27 mouse cellular contexts compared by ENCODE assay signal in the genomic region with DNA sequence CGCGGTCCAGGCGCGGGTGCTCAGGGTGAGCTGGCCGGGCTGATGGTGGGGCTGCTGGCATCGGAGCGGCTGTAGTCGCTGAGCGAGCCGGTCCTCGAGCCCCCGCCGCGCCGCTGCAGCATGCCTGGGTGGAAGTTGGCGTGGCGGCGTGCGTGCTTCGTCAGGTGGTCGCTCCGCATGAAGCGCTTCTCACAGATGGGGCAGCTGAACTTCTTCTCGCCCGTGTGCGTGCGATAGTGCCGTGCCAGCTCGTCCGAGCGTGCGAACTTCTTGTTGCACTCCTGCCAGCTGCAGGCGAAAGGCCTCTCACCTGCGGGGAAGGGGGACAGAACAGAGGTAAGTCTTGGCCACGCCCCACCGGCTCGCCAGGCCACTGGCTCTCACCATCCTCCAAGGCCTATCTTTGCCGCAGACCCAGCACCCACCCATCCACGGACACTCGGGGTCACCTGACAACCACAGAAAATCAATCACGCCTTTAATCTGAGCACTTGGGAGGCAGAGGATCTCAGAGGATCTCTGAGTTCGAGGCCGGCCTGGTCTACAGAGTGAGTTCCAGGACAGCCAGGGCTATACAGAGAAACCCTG. TPM values are rescaled to one million over a fixed set of nuclear protein-coding genes. Genes with fewer than 3 reads are reported as not detected.
A peak's percentile ranks its signal among the peaks of the same experiment; 100 is the strongest.
DNase-seq lines count a peak whose midpoint lies in the region; TF ChIP-seq lines count a peak whose summit lies in the region.
"Had no signal": no experiment of that assay in that cellular context is flagged by ENCODE, and none has a peak within 500 bp of the region (broad histone marks: within the 10 kb centered on the region; RNA-seq: fewer than 3 reads in every experiment).

No protein-coding gene starts in this region.

- H3K4me3 ChIP-seq in ES-E14 (ENCODE audit: insufficient read depth in 1 of 2, low read depth in 1 of 2, low read length in 2 of 2, poor library complexity in 1 of 2, severe bottlenecking in 1 of 2) = peak overlapping the region; percentile 26 to 43; a peak in 3 of 4 replicates
- no peak overlapping the region for H3K4me3 ChIP-seq in forebrain, embryonic 10.5 days
- H3K4me3 ChIP-seq: forebrain, embryonic 12.5 days; heart, embryonic 15.5 days; hindbrain, embryonic 15.5 days; intestine, embryonic 15.5 days; midbrain, embryonic 15.5 days; neural tube, embryonic 15.5 days had no signal

- H3K9me3 ChIP-seq in ES-E14 (ENCODE audit: control insufficient read depth, insufficient read depth, low read depth, low read length) = no peaks in the 10 kb centered on the region
- H3K9me3 ChIP-seq in forebrain, embryonic 10.5 days = no peaks in the 10 kb centered on the region
- H3K9me3 ChIP-seq: forebrain, embryonic 12.5 days; heart, embryonic 15.5 days; hindbrain, embryonic 15.5 days; intestine, embryonic 15.5 days; midbrain, embryonic 15.5 days; neural tube, embryonic 15.5 days had no signal

- H3K4me1 ChIP-seq in ES-E14 (ENCODE audit: control insufficient read depth in 2 of 2, insufficient read depth in 2 of 2, low read length in 2 of 2, poor library complexity in 1 of 2) = peaks cover 13 to 50% of the 10 kb centered on the region in 2 experiments; a peak in 3 of 4 replicates
- peaks cover 27% of the 10 kb centered on the region for H3K4me1 ChIP-seq in forebrain, embryonic 10.5 days

- no peak overlapping the region for H3K27ac ChIP-seq in ES-E14 (ENCODE audit: insufficient read depth, low read depth, low read length, poor library complexity, severe bottlenecking)
- no peak overlapping the region for H3K27ac ChIP-seq in forebrain, embryonic 10.5 days
- H3K27ac ChIP-seq: forebrain, embryonic 12.5 days; heart, embryonic 15.5 days; hindbrain, embryonic 15.5 days; intestine, embryonic 15.5 days; midbrain, embryonic 15.5 days; neural tube, embryonic 15.5 days had no signal

- no peak overlapping the region; the same call in 1 of the 2 replicates for H3K9ac ChIP-seq in ES-E14 (ENCODE audit: insufficient read depth, low read depth, low read length, poor library complexity, severe bottlenecking)
- H3K9ac ChIP-seq: forebrain, embryonic 12.5 days; heart, embryonic 15.5 days; hindbrain, embryonic 15.5 days; intestine, embryonic 15.5 days; liver, postnatal 0 days; midbrain, embryonic 15.5 days; neural tube, embryonic 15.5 days had no signal

- 68% methylated on average over 43 of the region's 43 CpGs for WGBS in forebrain, embryonic 10.5 days

- H3K27me3 ChIP-seq in forebrain, embryonic 10.5 days (ENCODE audit: poor library complexity, severe bottlenecking) = no peaks in the 10 kb centered on the region
- H3K27me3 ChIP-seq: forebrain, embryonic 12.5 days; heart, embryonic 15.5 days; hindbrain, embryonic 15.5 days; intestine, embryonic 15.5 days; midbrain, embryonic 15.5 days; neural tube, embryonic 15.5 days had no signal

- peaks cover 14% of the 10 kb centered on the region; the same call in 1 of the 2 replicates for H3K36me3 ChIP-seq in ES-E14 (ENCODE audit: control insufficient read depth, insufficient read depth, low read length, poor library complexity, severe bottlenecking)
- H3K36me3 ChIP-seq in forebrain, embryonic 10.5 days (replicated peaks) = peaks cover 37% of the 10 kb centered on the region
- H3K36me3 ChIP-seq: midbrain, embryonic 15.5 days had no signal

- in situ Hi-C loops in ES-E14 (cut with MboI; ENCODE audit: low sequenced_read_pairs in 2 of 2, unreplicated experiment in 2 of 2) = no loop called here

- DNase-seq in cerebellum, postnatal 14 days = peak; percentile 51 to 62
- DNase-seq in cerebellum, postnatal 4 days (ENCODE audit: low spot score in 2 of 2) = no peak
- DNase-seq in layer of hippocampus, adult 9-11 months = peak; percentile 4
- no peak for DNase-seq in layer of hippocampus, adult 8-10 months (ENCODE audit: low spot score in 2 of 2)
- DNase-seq in ES-E14 (ENCODE audit: low read depth, low spot score) = no peak
- peak; percentile 45 to 47 for DNase-seq in cerebellum, postnatal 36 days
- no peak for DNase-seq in lung, postnatal 14 days
- no peak for DNase-seq in forebrain, embryonic 10.5 days (ENCODE audit: extremely low spot score, low spot score)
- DNase-seq: heart, postnatal 4 days; liver; liver, postnatal 0 days; right cerebral cortex, postnatal 14 days; spleen, adult 18-20 months had no signal

TF ChIP-seq in ES-E14, 5 proteins besides CTCF, POLR2A, EP300 and RAD21:
- no peak for TF ChIP-seq ZNF384 (IDR thresholded peaks at IDR 0.05; ENCODE audit: low read depth, low read length)
- no peak for TF ChIP-seq HCFC1 (IDR thresholded peaks at IDR 0.05; ENCODE audit: borderline replicate concordance, insufficient read depth, low read length)
- TF ChIP-seq CHD2 (IDR thresholded peaks at IDR 0.05; ENCODE audit: low read depth, low read length) = no peak
- no peak for TF ChIP-seq MAFK (IDR thresholded peaks at IDR 0.05; ENCODE audit: insufficient read depth, low read depth, low read length)
- TF ChIP-seq ZC3H11A (IDR thresholded peaks at IDR 0.05; ENCODE audit: borderline replicate concordance, low read depth, low read length) = no peak
TF ChIP-seq in ES-E14: peak in this region for 0.

RNA-seq across cellular contexts. Expression of a gene that starts 25.1 kb away (rescaled TPM):
- total RNA-seq in layer of hippocampus, adult 8-10 months (2022) = not detected
- total RNA-seq in ES-E14 (2012; rRNA removed) = 0.21 TPM in 1 of 2 replicates, not detected in the other
- 0.21 TPM in 1 of 2 replicates, not detected in the other for polyA plus RNA-seq in forebrain, embryonic 10.5 days (2016; fragmentation: Nextera tagmentation; extraction: Ambion mirVana)
- total RNA-seq: adrenal gland, adult 18-20 months; gastrocnemius, adult 8-10 months; heart, adult 8-10 months; heart, postnatal 4 days; layer of hippocampus, postnatal 25 days; left cerebral cortex, postnatal 36 days; megakaryocyte-erythroid progenitor cell, adult 5-6 weeks; MEL had no signal
- polyA plus RNA-seq: forebrain, embryonic 12.5 days; hindbrain, embryonic 15.5 days; intestine, embryonic 15.5 days; neural tube, embryonic 15.5 days; urinary bladder, adult 2 months had no signal

RNA-seq across cellular contexts. Expression of a gene that starts 47.1 kb away (rescaled TPM):
- 100 to 1,000 TPM; 169 to 188 (median 176) TPM for total RNA-seq in layer of hippocampus, adult 8-10 months (2022)
- total RNA-seq in ES-E14 (2012; rRNA removed) = 25.8 and 29.4 TPM in 2 replicates
- 23.1 and 23.8 TPM in 2 replicates for polyA plus RNA-seq in forebrain, embryonic 10.5 days (2016; fragmentation: Nextera tagmentation; extraction: Ambion mirVana)

Comparison
In these comparisons a context has a peak if more than half of its experiments do, and no peak if none do; other contexts are left out.
1. DNase-seq: peak in cerebellum, postnatal 14 days (2 of 2), layer of hippocampus, adult 9-11 months (single experiment) and cerebellum, postnatal 36 days (2 of 2); none in cerebellum, postnatal 4 days (0 of 2), layer of hippocampus, adult 8-10 months (0 of 2), ES-E14 (single experiment), lung, postnatal 14 days (single experiment) and forebrain, embryonic 10.5 days (single experiment).